Mouse (Mus musculus) spleen, adult 18-20 months (tissue): Measurements from ENCODE around the gene Pcyt1b.

Source experiments
- DNase-seq, 2 experiments: peaks; one replicate each; pipeline ENCODE4 v3.0.0; 2022; ENCODE audit warnings: mixed read lengths in 2 of 2

The Pcyt1b gene

DNA sequence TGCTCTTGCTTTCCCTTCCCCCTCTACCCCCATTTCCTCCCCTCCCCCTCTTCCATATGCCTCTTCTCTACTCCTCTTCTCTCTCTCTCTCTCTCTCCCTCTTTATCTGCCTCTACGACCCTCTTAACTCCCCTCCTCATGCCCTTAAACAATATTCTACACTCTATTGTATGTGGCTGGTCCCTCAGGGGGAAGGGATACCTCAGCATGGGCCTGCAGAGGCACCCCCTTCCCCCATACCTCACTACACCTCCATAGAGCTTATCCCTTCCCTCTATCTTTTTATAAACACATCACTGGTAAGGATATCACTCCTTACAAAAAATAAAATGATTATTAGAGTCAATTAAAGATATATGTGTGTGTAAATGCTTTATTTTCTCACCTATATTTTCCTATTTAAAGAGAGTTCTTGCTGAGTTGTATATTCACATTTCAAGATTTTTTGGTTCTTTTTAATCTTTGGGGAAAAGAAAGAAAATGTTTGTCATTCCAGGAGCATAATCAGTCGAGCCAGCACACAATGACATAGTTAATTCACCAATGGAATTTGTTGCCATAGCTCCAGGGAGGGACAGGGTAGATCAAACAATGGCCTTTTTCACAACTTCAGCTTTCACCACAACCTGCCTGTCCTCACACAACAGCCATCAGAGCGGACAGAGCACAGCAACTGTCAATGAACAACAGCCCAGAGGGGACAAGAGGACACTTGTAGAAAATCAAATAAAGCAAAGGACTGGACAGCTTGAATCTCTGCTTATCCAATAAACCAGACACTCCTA is at the start of gene Pcyt1b:
Pcyt1b (plus strand) TSS at position 646 of the 785 bp plus-strand sequence.
- DNase-seq = no peak

DNA sequence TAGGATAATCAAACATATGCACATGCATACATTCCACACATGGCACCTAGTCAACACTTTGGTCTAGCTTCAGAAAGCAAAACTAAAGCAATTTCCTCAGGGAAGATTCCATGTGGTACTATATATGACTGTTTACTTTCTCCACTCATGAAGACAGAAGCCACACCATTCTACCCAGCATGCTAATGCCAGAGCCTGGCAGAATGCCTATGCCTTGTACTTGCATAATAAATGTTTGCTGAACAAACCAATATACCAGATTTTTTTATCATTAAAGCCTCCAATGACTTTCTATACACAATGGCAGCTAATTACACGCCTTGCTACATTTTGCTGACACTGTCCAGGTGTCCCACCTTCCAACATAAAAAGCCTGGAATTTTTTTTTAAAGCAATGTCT is 24.4 kb upstream of the Pcyt1b start:
- DNase-seq = no peak

GRCm38 (mm10) chrX:93631657-93632449 is 22.8 kb upstream of the Pcyt1b start, which contains the start of gene Pola1:
TSS of gene Pola1 (minus strand) at chrX:93632155.
- DNase-seq = peak; percentile 62 to 65

DNA sequence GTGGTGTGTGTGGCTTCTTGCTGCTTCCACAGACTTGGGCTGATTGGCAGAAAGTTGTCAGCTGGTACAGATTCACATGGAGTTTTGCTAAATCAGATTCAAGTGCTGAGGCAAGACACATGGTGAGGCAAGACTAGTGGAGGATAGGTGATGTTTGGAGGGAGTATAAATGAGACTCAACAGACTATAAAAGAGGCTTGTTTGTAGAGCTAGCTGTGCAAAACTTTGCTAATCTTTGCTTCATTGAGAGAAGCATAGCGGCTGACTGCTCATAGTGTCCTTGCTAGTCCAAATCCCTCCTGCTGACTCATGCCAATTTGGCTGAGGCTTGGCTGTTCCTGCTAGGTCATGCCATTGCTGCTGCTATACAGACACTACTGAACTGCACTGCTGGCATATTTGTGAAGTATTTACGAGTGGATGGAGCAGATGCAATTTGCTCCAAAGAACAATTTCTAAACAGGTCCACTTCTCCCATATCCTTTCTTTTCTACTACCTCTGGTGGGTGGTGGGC is 19.7 kb upstream of the Pcyt1b start:
- no peak for DNase-seq

DNA sequence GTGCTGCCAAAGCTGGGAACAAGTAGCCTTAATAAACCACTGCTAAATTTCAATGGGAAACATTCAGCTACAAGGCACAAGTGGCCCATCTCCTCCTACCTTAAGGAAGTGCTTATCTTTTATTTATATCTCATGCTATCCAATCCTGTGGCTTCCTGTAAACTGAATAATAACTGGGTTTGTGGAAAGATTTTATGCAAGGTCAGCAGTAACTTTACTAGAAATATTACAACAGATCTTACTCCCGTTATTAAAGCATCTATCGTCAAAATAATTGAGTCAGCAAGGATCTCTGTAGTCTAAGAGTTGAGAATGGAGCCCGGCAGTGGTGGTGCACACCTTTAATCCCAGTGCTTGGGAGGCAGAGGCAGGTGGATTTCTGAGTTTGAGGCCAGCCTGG is 11.1 kb upstream of the Pcyt1b start:
- DNase-seq = no peak

- no peak for DNase-seq
These were observed 10.6 kb upstream of the Pcyt1b start for GRCm38 (mm10) chrX:93644022-93644421.

GRCm38 (mm10) chrX:93650738-93651137 is 3.9 kb upstream of the Pcyt1b start:
- no peak for DNase-seq

DNA sequence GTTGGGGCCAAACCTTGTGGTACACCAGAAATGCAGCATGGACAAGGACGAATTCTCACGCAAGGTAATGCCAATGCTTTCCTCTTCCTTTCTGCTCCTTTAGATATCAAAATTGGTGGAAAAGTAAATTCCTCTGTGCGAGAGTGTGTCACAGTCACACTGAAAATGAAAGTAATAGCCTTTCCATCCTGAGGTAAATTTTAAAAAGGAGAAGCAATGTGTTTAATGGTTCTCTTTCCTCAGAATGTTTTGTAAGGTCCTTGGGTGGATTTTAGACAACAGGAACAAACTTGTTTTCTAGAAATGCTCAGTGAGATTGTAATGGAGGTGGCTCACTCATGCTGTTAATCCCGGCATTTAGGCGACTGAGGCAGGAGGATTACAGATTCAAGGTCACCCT is 490 bp downstream of the Pcyt1b start:
- no peak for DNase-seq

GRCm38 (mm10) chrX:93663919-93664586 is 9.4 kb downstream of the Pcyt1b start:
- no peak for DNase-seq

DNA sequence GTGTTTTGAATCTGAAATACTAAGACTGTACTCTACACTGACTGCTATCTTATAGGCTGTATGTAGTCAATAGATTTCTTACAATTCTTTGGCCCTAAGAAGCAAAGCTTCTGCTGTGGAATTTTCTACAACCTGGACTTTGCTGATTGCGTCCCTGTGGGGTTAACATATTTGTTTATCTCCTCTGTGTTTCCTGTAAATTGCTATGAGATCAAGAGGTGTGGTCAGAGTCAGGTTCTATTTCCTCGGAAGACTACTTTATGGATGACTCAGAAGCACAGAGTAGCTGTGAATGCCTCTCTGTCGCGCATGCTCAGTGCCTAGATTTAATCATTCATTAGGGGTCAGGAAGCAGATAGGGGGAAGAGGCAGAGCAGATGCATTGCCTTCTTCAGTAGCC is 10.1 kb downstream of the Pcyt1b start:
- DNase-seq = no peak

DNA sequence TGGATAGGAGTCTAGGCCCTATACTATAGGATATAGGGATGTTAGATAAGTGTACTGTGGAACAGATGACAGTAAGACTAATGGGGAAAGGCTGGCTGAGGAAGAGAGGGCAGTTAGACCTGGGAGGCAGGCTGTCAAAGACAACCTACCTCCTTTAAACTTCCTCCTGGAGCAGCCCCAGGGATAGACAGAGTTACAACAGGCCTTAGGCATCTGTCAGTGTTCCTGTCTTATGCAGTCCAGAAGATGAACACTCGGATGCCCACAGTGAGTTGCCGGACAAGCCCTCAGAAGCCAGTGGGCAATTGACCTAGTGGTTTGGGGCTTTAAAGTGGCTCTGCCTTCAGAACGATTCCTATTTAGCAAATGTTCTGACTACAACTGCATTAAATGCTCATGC is 19.8 kb downstream of the Pcyt1b start:
- no peak for DNase-seq

DNA sequence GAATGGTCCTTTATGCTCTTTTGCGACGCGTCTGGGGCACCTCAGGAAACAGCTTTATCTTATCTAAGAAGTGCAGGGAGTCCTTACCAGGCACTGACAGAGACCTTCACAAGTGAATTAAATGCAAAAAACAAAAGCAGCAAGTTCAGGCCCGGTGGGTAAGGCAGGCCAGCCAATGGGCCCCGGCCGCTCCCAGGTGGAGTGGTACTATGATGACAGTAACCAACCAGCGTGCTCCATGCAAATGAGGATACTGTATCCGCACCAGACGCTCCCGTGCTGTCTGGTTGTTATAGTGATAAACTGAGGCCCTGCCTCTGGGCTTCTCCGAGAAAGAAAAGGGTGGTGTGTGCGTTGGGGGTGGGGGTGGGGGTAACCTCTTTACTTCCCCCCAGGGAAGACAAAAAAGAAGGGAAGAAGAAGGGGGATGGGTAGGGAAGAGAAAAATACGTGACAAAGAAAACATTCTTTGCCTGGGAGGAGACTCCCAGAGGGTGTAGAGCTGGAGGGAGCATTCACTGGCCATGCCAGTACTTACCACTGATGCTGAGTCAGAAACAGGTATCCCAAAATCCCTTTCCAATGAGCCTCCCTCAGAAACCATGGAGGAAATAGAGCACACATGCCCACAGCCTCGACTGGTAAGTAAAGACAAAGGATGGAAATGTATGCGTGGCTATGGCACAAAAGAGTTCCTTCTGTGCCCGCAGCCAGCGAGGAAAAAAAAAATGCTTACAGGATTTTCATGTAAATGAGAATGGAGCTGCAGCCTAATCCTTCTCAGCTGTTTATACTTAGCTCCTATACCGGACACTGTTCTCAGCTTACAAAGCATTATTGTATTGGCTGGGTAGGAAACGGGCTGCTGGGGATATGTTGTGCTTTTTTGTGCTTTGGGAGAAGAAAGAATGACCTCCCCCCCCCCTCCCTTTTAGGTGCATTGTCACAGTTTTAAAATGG is 20.5 kb downstream of the Pcyt1b start:
- DNase-seq = peak; percentile 9 to 13

- no peak for DNase-seq
These were observed 21.6 kb downstream of the Pcyt1b start for GRCm38 (mm10) chrX:93676228-93676627.

DNA sequence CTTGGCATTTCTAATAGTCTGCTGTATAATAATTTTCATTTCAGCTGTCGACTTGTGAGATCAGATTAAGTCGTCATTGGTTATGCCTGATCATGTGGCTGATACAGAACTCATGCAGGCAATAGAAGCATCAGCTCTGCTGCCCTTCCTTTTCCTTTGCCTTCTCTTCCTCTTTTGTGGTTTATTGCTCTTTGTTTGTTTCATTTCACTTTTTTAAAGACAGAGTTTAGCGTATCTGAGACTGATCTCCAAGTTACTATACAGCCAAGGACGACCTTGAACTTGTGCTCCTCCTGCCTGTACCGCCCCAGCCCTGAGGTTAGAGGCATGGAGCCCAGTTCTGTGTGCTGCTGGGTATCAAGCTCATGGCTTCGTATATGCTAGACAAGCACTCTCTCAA is 34.6 kb downstream of the Pcyt1b start:
- DNase-seq = peak in 1 of 2 experiments; percentile 4

GRCm38 (mm10) chrX:93690672-93691071 is 36.0 kb downstream of the Pcyt1b start:
- DNase-seq = no peak

DNA sequence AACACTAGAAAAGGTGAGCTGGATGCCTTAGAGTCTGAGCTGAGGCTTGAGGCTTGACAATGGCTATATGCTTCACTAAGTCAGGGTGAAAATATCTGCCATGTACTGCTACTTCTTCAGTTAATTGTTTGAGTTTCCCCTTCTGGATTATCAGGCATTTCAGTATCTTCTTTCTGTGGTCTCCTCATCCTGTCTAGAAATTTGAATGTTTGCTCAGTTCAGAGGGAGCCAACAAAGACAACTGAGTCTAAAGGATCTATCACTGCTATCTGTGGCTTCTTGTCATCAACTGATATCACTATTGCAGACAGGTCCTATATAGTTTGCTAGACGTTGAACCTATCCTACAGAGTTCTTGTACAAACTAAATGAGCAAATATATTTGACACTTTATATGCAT is 42.9 kb downstream of the Pcyt1b start:
- no peak for DNase-seq

GRCm38 (mm10) chrX:93700528-93701225 is 46.0 kb downstream of the Pcyt1b start:
- peak; percentile 11 to 13 for DNase-seq

DNA sequence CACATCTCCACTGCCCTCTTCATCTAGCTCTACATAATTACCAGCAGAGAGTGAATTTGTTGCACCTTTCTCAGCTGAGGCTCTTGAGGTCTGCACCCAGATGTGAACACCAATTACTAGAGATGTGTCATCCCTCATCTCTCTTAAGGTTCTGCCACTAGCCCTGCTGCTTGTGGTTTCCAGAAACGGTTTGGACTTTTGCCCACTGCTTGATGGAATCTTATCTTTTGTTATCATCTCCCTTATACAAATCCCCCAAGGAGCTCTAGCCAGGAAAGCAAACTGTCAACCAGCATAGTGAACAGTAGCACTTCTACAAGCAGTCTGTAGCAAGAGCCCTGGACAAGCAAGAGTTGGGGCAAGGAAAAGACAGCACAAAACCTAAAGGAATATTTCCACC is 57.9 kb downstream of the Pcyt1b start:
- DNase-seq = no peak

DNA sequence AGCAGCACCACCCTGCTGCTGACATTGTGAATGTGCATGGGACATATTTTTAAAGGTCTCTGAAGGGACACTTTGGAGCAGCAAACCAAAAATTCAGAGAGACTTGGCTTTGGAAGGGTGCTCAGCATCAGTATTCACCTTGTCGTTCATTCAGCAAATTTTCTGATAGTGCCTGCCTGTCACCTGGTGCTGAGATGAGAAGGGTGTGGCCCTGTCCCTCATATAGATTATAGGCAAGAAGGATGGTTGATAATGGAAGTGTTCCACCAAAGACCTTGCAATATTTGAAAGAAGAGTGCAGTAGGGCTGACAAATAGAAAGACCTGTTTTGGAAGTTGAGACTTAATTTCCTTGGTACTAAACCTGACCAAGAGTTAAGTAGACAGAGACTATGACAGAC is 74.9 kb downstream of the Pcyt1b start:
- DNase-seq = no peak

GRCm38 (mm10) chrX:93730854-93731253 is 76.2 kb downstream of the Pcyt1b start:
- no peak for DNase-seq

DNA sequence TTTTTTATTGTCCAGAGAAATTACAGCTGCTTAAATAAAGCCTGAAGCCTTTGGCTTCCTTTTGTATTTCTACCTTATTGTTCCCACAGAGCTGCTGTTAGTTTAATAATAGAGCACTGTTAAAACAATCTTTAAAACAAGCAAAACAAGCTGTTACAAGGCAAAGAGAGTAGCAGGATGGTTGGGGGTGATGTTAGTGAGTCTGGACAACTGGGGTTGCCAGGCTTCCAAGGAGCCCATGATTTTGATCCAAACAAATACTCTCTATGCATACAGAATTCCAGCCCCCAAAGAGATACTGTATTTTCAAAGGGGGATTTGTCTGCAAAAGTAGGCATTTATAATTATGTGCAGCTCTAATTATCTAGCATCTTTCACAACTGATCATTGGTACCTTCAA is 77.7 kb downstream of the Pcyt1b start:
- no peak for DNase-seq
